Mouse (Mus musculus): ENCODE results near the gene Dlg3.

- TF ChIP-seq POLR2A (IDR thresholded peaks at IDR 0.05; ENCODE audit: low read depth, low read length) (no peak), CTCF (IDR thresholded peaks at IDR 0.05; ENCODE audit: extremely low read depth, insufficient read depth, insufficient read length, insufficient replicate concordance) (no peak)
Measured at GRCm38 (mm10) chrX:100734359-100734758, 33.2 kb upstream of the Dlg3 start.

All from spleen, adult 2 months (tissue).